13 mouse cellular contexts compared by ENCODE assay signal in genomic region chr4:155566555-155566954, GRCm38 (mm10). TPM values are rescaled to one million over a fixed set of nuclear protein-coding genes. Genes with fewer than 3 reads are reported as not detected.
A peak's percentile ranks its signal among the peaks of the same experiment; 100 is the strongest.
DNase-seq lines count a peak whose midpoint lies in the region; ATAC-seq lines count a peak whose summit lies in the region.
"Had no signal": no experiment of that assay in that cellular context is flagged by ENCODE, and none has a peak within 500 bp of the region (broad histone marks: within the 10 kb centered on the region; RNA-seq: fewer than 3 reads in every experiment).

No protein-coding gene starts in this region.

- WGBS in kidney, embryonic 15.5 days, result 39% methylated on average over 8 of the region's 8 CpGs
- 69% methylated on average over 8 of the region's 8 CpGs for WGBS in liver, embryonic 13.5 days (ENCODE audit: insufficient replicate concordance)

- peak overlapping the region; percentile 35 for H3K4me2 ChIP-seq in kidney, embryonic 15.5 days
- no peak overlapping the region for H3K4me2 ChIP-seq in liver, embryonic 13.5 days
- H3K4me2 ChIP-seq: embryonic facial prominence, embryonic 13.5 days had no signal

- H3K9me3 ChIP-seq in kidney, embryonic 15.5 days (replicated peaks), result no peaks in the 10 kb centered on the region
- no peaks in the 10 kb centered on the region for H3K9me3 ChIP-seq in liver, embryonic 13.5 days (replicated peaks)
- H3K9me3 ChIP-seq: embryonic facial prominence, embryonic 13.5 days had no signal

- 0 out of 2 replicates have a peak, but pooled peaks cover 2% of the 10 kb centered on the region for H3K36me3 ChIP-seq in kidney, embryonic 15.5 days
- H3K36me3 ChIP-seq in liver, embryonic 13.5 days, result no peaks in the 10 kb centered on the region
- H3K36me3 ChIP-seq: embryonic facial prominence, embryonic 13.5 days had no signal

- peak overlapping the region; percentile 64 for H3K27ac ChIP-seq in kidney, embryonic 15.5 days
- H3K27ac ChIP-seq in liver, embryonic 13.5 days, result 0 out of 2 replicates have a peak overlapping the region, but pooled peaks have one; percentile 37
- H3K27ac ChIP-seq: embryonic facial prominence, embryonic 13.5 days had no signal

- peak overlapping the region; percentile 24; the same call in 1 of the 2 replicates for H3K9ac ChIP-seq in kidney, embryonic 15.5 days
- H3K9ac ChIP-seq in liver, embryonic 13.5 days, result no peak overlapping the region
- H3K9ac ChIP-seq: embryonic facial prominence, embryonic 13.5 days had no signal

- H3K27me3 ChIP-seq in kidney, embryonic 15.5 days, result no peaks in the 10 kb centered on the region
- H3K27me3 ChIP-seq in liver, embryonic 13.5 days, result no peaks in the 10 kb centered on the region
- H3K27me3 ChIP-seq: embryonic facial prominence, embryonic 13.5 days had no signal

- H3K4me1 ChIP-seq in kidney, embryonic 15.5 days, result peaks cover 60% of the 10 kb centered on the region
- peaks cover 81% of the 10 kb centered on the region for H3K4me1 ChIP-seq in liver, embryonic 13.5 days (replicated peaks)

- peak overlapping the region; percentile 0; the same call in 1 of the 2 replicates for H3K4me3 ChIP-seq in kidney, embryonic 15.5 days (replicated peaks)
- no peak overlapping the region for H3K4me3 ChIP-seq in liver, embryonic 13.5 days (replicated peaks)
- H3K4me3 ChIP-seq: embryonic facial prominence, embryonic 13.5 days had no signal

- peak; percentile 48 for DNase-seq in kidney, adult 11 months
- no peak for DNase-seq in kidney, postnatal 10 days
- peak; percentile 32 for DNase-seq in 3T3-L1 (ENCODE audit: low read depth, low spot score)
- no peak for DNase-seq in liver, embryonic 13.5 days
- no peak for DNase-seq in retina, postnatal 1 day
- DNase-seq in embryo, embryonic 10 days (ENCODE audit: low spot score), result no peak
- DNase-seq: cerebellum, adult 9-10 months; heart, postnatal 14 days; lung, adult 2 months; lung, postnatal 36 days had no signal

- no peak for ATAC-seq in kidney, embryonic 15.5 days (replicated peaks; ENCODE audit: low FRiP score)
- ATAC-seq in liver, embryonic 13.5 days (ENCODE audit: low read depth), result no peak
- ATAC-seq: hindbrain, embryonic 16.5 days had no signal

RNA-seq across cellular contexts. Expression of gene Nadk, which starts 4.4 kb away (rescaled TPM):
- 89.0 and 93.6 TPM in 2 replicates for polyA plus RNA-seq in kidney, embryonic 15.5 days (2015; fragmentation: Nextera tagmentation; extraction: Ambion mirVana)
- 60.4 and 68.0 TPM in 2 replicates for polyA plus RNA-seq in liver, embryonic 13.5 days (2015; fragmentation: Nextera tagmentation; extraction: Ambion mirVana)

RNA-seq across cellular contexts. Expression of gene Slc35e2, which starts 34.7 kb away (rescaled TPM):
- 9.6 and 10.4 TPM in 2 replicates for polyA plus RNA-seq in kidney, embryonic 15.5 days (2015; fragmentation: Nextera tagmentation; extraction: Ambion mirVana)
- 4.4 and 5.9 TPM in 2 replicates for polyA plus RNA-seq in liver, embryonic 13.5 days (2015; fragmentation: Nextera tagmentation; extraction: Ambion mirVana)

RNA-seq across cellular contexts. Expression of gene Cdk11b, which starts 58.1 kb away (rescaled TPM):
- polyA plus RNA-seq in kidney, embryonic 15.5 days (2015; fragmentation: Nextera tagmentation; extraction: Ambion mirVana), result 63.4 and 64.8 TPM in 2 replicates
- polyA plus RNA-seq in liver, embryonic 13.5 days (2015; fragmentation: Nextera tagmentation; extraction: Ambion mirVana), result 30.6 and 36.2 TPM in 2 replicates

Comparison
In these comparisons a context has a peak if more than half of its experiments do, and no peak if none do; other contexts are left out.
1. DNase-seq: peak in kidney, adult 11 months (single experiment) and 3T3-L1 (single experiment); none in kidney, postnatal 10 days (single experiment), liver, embryonic 13.5 days (single experiment), retina, postnatal 1 day (single experiment) and embryo, embryonic 10 days (single experiment).